ENCODE assay signal across 7 mouse cellular contexts in genomic region chr13:41358009-41358408, GRCm38 (mm10).
DNase-seq lines count a peak whose midpoint lies in the region; ATAC-seq and TF ChIP-seq lines count a peak whose summit lies in the region.

No protein-coding gene starts in this region.

- H3K36me3 ChIP-seq in CH12.LX (replicated peaks in 1 of 2; ENCODE audit: control insufficient read depth in 1 of 2, insufficient read depth in 1 of 2, low read length in 1 of 2), result peaks cover under 1 to 29% of the 10 kb centered on the region in 2 experiments
- no peaks in the 10 kb centered on the region for H3K36me3 ChIP-seq in heart, embryonic 13.5 days
- no peaks in the 10 kb centered on the region for H3K36me3 ChIP-seq in limb, embryonic 10.5 days
- H3K36me3 ChIP-seq in neural tube, embryonic 13.5 days, result no peaks in the 10 kb centered on the region

- peaks cover 12 to 60% of the 10 kb centered on the region in 2 experiments for H3K4me1 ChIP-seq in CH12.LX (ENCODE audit: control insufficient read depth in 1 of 2, insufficient read depth in 2 of 2)
- H3K4me1 ChIP-seq in heart, embryonic 13.5 days, result peaks cover 63% of the 10 kb centered on the region
- H3K4me1 ChIP-seq in limb, embryonic 10.5 days, result peaks cover 47% of the 10 kb centered on the region
- H3K4me1 ChIP-seq in neural tube, embryonic 13.5 days (replicated peaks), result peaks cover 70% of the 10 kb centered on the region

- dilution Hi-C loops in CH12.LX (cut with MboI; ENCODE audit: extremely low pct_ligation_motif_present, extremely low pct_unique_long_range_greater_than_20kb, low sequenced_read_pairs), result no loop called here

- 21% methylated on average over 10 of the region's 10 CpGs for WGBS in heart, embryonic 13.5 days
- 32% methylated on average over 10 of the region's 10 CpGs for WGBS in limb, embryonic 10.5 days
- WGBS in neural tube, embryonic 13.5 days, result 9% methylated on average over 10 of the region's 10 CpGs

- H3K79me2 ChIP-seq in CH12.LX (replicated peaks; ENCODE audit: control insufficient read depth, extremely low read depth, insufficient read depth, poor library complexity, severe bottlenecking), result peaks cover 21% of the 10 kb centered on the region

- TF ChIP-seq EP300 in CH12.LX (IDR thresholded peaks at IDR 0.05; ENCODE audit: low read length), result 0 out of 2 replicates have a peak, but pooled peaks have one; percentile 11

- no peak for TF ChIP-seq CTCF in CH12.LX (conservative IDR thresholded peaks at IDR 0.05 in 1 of 2, IDR thresholded peaks at IDR 0.05 in 1 of 2; ENCODE audit: low read depth in 2 of 2, low read length in 2 of 2)

- no peak for ATAC-seq in heart, embryonic 13.5 days (ENCODE audit: extremely low read depth, insufficient number of reproducible peaks, low FRiP score, low TSS enrichment)
- no peak for ATAC-seq in neural tube, embryonic 13.5 days (ENCODE audit: low read depth)

- peak overlapping the region; percentile 48 to 77 (median 62) for H3K4me3 ChIP-seq in CH12.LX (replicated peaks in 1 of 3; ENCODE audit: low read depth in 2 of 3, low read length in 2 of 3, poor library complexity in 1 of 3)
- peak overlapping the region; percentile 75 for H3K4me3 ChIP-seq in heart, embryonic 13.5 days
- H3K4me3 ChIP-seq in limb, embryonic 10.5 days, result peak overlapping the region; percentile 65
- H3K4me3 ChIP-seq in neural tube, embryonic 13.5 days, result peak overlapping the region; percentile 70

- no peak overlapping the region for H3K27ac ChIP-seq in CH12.LX (ENCODE audit: insufficient read depth, low read depth)
- peak overlapping the region; percentile 96 for H3K27ac ChIP-seq in heart, embryonic 13.5 days (replicated peaks)
- peak overlapping the region; percentile 86; the same call in 1 of the 2 replicates for H3K27ac ChIP-seq in limb, embryonic 10.5 days
- peak overlapping the region; percentile 95 for H3K27ac ChIP-seq in neural tube, embryonic 13.5 days (replicated peaks)

- no peaks in the 10 kb centered on the region for H3K9me3 ChIP-seq in CH12.LX (replicated peaks; ENCODE audit: low read length)
- no peaks in the 10 kb centered on the region for H3K9me3 ChIP-seq in heart, embryonic 13.5 days
- H3K9me3 ChIP-seq in limb, embryonic 10.5 days (replicated peaks), result no peaks in the 10 kb centered on the region
- H3K9me3 ChIP-seq in neural tube, embryonic 13.5 days, result no peaks in the 10 kb centered on the region

- TF ChIP-seq RAD21 in CH12.LX (IDR thresholded peaks at IDR 0.05; ENCODE audit: low read depth, low read length), result no peak

- in situ Hi-C loops in CH12.LX (cut with MboI; ENCODE audit: low pct_ligation_motif_present, low pct_unique_long_range_greater_than_20kb, low sequenced_read_pairs), result no loop called here

- TF ChIP-seq POLR2A in CH12.LX (IDR thresholded peaks at IDR 0.05; ENCODE audit: low read depth, low read length), result no peak

- H3K27me3 ChIP-seq in CH12.LX (replicated peaks), result no peaks in the 10 kb centered on the region
- H3K27me3 ChIP-seq in heart, embryonic 13.5 days (replicated peaks), result peaks cover 10% of the 10 kb centered on the region; the same call in 1 of the 2 replicates
- no peaks in the 10 kb centered on the region; the same call in 1 of the 2 replicates for H3K27me3 ChIP-seq in limb, embryonic 10.5 days (ENCODE audit: low read depth, poor library complexity, severe bottlenecking)
- H3K27me3 ChIP-seq in neural tube, embryonic 13.5 days, result no peaks in the 10 kb centered on the region

- DNase-seq in 3T3-L1 (ENCODE audit: low read depth, low spot score) (peak; percentile 44), CH12.LX (ENCODE audit: extremely low read depth) (no peak)
- DNase-seq in limb, embryonic 10.5 days (ENCODE audit: low spot score), result peak; percentile 31
- DNase-seq in layer of hippocampus, postnatal 25 days (ENCODE audit: extremely low spot score in 1 of 2, low spot score in 1 of 2), result no peak
- no peak for DNase-seq in spleen, postnatal 14 days (ENCODE audit: low spot score in 2 of 2)

- H3K9ac ChIP-seq in CH12.LX (ENCODE audit: insufficient read depth, low read depth), result peak overlapping the region; percentile 47
- peak overlapping the region; percentile 94 for H3K9ac ChIP-seq in heart, embryonic 13.5 days
- peak overlapping the region; percentile 80 for H3K9ac ChIP-seq in neural tube, embryonic 13.5 days

- H3K4me2 ChIP-seq in CH12.LX (ENCODE audit: insufficient read depth, low read depth, poor library complexity, severe bottlenecking), result peak overlapping the region; percentile 70
- H3K4me2 ChIP-seq in heart, embryonic 13.5 days, result peak overlapping the region; percentile 81
- H3K4me2 ChIP-seq in neural tube, embryonic 13.5 days, result peak overlapping the region; percentile 85

TF ChIP-seq in CH12.LX, 34 proteins besides CTCF, POLR2A, EP300 and RAD21:
- no peak for TF ChIP-seq JUN (IDR thresholded peaks at IDR 0.05; ENCODE audit: insufficient read depth, low read depth, low read length)
- no peak for TF ChIP-seq PAX5 (IDR thresholded peaks at IDR 0.05; ENCODE audit: low read length)

Comparison
In these comparisons a context has a peak if more than half of its experiments do, and no peak if none do; other contexts are left out.
1. DNase-seq: peak in 3T3-L1 (single experiment) and limb, embryonic 10.5 days (single experiment); none in CH12.LX (single experiment), layer of hippocampus, postnatal 25 days (0 of 2) and spleen, postnatal 14 days (0 of 2).
2. Peak in every context shown above with its lines, with median percentiles within 50 percentile points of each other: H3K4me2 ChIP-seq, H3K4me3 ChIP-seq and H3K9ac ChIP-seq.